Mouse (Mus musculus): Measurements from ENCODE around the gene Slc22a14.
"Not testable (repeated sequence)": the region's sequence is repeated elsewhere in the genome, so short reads cannot be mapped to it uniquely, and the experiment has no call there.

The Slc22a14 gene

DNA sequence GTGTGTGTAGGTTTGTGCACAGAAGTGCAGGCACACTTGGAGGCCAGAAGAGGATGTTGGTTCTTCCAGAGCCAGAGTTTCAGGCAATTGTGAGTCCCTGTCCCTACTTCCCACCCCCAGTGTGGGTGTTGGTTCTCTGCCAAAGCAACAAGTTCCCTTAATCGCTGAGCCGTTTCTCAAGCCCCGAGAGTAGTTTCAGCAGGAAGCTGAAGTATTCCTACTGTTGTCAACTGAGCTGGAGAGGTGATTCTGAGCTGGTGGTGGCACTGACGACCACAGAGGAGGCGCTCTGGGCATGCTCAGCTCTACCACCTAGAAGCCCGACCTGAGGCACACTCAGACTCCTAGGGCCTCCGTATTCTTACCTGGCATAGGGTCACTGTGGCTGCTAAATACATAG lies at the start of gene Slc22a14:
Gene Slc22a14, minus strand, starts transcription at position 270 of the 400 bp plus-strand sequence.
- DNase-seq (ENCODE audit: low read depth, low spot score) = no peak

DNA sequence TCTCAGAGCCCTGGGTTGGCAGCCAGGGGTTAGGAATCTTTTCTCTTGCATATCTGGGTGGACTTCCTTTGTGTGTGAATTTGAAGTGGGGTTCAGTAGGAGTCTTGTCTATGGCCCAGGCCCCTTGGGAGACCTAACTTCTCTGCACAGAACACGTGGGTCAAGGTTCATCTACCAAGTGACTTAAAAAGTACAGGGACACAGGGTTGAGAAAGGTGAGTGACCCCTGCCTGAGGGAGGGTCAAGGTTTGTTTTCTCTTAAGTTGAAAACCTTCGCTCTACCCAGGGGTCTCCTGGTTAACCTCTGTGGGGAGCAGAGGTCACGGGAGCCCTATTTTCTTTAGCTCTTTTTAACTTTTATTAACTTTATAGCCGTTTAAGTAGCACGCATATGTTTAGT lies 44.5 kb upstream of the Slc22a14 start:
- DNase-seq (ENCODE audit: low read depth, low spot score) = no peak

- DNase-seq (ENCODE audit: low read depth, low spot score) = no peak
These were observed 43.7 kb upstream of the Slc22a14 start for GRCm38 (mm10) chr9:119408898-119409664.

GRCm38 (mm10) chr9:119407884-119408283 lies 42.5 kb upstream of the Slc22a14 start:
- DNase-seq (ENCODE audit: low read depth, low spot score) = no peak

DNA sequence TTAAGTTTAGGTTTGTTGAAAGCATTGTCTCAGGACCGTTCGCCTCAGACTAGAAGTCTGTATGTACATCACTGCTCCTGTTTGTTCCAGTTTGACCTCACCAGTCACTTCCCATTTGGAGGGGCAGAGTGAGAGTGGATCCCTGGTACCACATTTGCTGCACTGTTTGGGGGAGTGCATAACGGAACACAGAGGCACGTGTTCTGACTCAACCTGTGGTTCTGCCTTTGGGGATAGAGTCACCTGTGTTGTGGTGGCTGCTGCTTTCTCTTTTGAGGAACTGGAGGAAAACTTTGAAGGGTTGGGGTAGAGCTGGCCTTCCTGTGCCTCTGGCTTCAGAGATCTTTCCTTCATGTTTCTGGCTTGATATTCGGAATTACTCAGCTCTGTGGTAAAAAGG lies 38.7 kb upstream of the Slc22a14 start:
- no peak for DNase-seq (ENCODE audit: low read depth, low spot score)

DNA sequence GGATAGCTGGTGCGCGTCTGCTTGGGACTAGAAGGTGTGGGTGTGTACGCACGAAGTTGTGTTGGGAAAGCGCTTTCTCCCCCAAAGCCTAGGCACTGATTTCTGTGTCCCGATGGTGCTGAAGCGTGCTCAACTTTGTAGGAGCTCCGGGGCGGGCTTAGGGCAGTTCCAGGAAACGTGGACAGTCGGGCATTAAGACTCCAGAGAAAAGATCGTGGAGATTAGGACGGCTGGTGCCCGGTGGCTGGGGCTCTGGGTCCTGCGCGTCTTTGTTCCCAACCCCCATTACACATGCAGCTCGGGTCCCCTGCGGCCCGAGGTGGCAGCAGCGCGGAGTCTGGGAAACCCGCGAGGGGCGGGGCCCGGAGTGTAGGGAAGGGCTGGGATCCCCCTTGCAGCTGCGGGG lies 37.9 kb upstream of the Slc22a14 start:
- no peak for DNase-seq (ENCODE audit: low read depth, low spot score)

GRCm38 (mm10) chr9:119402253-119403235 lies 37.2 kb upstream of the Slc22a14 start:
- peak; percentile 19 for DNase-seq (ENCODE audit: low read depth, low spot score)

GRCm38 (mm10) chr9:119401801-119402214 lies 36.5 kb upstream of the Slc22a14 start, which contains the start of gene Acvr2b:
Gene Acvr2b (plus strand): TSS chr9:119402118.
- peak; percentile 66 for DNase-seq (ENCODE audit: low read depth, low spot score)

DNA sequence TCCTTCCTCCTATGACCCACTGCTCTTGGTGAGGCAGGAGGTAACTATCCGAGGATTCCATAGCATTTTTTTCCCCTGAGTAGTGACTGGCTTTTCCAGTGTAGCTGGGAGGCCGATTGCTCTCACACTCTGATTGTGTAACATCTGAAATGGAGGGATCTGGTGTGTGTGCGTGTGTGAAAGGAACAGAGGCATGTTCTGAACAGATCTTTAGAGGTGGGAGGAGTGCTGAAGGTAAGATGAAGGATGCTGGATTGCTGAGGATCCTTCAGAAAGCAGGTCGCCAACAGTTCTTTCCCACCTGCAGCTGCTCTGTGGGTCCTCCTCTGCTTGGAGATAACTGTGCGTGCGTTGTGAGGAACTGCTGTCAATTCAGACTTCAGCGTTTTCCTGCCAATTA lies 36.0 kb upstream of the Slc22a14 start:
- no peak for DNase-seq (ENCODE audit: low read depth, low spot score)

GRCm38 (mm10) chr9:119394808-119395207 lies 29.5 kb upstream of the Slc22a14 start:
- no peak for DNase-seq (ENCODE audit: low read depth, low spot score)

GRCm38 (mm10) chr9:119390214-119390613 lies 24.9 kb upstream of the Slc22a14 start:
- DNase-seq (ENCODE audit: low read depth, low spot score) = no peak

DNA sequence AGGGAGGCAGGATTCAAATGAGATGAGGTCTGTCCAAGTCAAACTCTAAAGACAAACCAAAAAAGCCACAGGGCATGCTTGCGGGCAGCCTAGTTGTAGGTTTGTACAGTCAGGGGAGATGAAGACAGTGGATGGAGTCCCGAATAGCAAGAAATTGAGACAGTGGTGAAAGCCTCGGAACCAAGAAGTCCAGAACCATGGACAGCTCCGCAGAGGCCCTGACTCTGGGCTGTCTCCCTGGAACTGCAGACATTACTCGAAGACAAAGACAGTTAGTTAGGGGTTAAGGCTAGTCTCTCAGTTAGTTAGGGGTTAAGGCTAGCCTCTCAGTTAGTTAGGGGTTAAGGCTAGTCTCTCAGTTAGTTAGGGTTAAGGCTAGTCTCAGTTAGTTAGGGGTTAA lies 23.6 kb upstream of the Slc22a14 start:
- peak; percentile 6 for DNase-seq (ENCODE audit: low read depth, low spot score)

DNA sequence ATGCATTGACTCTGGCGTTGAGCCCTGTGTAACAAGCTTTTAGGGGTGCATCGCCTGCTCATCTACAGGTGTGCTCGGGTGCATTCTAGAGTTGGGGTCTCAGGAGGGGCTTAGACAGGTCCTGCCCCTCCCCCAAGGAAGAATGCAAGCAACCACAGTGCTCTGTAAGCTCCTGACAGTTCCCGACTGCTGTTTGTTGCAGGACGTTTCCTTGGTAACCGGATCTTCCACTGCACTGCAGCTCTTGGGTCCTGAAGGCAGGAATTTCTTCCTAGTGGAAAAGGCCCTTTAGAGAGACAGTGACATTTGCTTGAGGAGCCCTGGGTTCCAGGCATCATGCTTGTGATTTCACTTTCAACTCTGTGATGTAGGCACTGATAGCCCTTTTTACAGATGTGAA lies 17.2 kb upstream of the Slc22a14 start:
- no peak for DNase-seq (ENCODE audit: low read depth, low spot score)

DNA sequence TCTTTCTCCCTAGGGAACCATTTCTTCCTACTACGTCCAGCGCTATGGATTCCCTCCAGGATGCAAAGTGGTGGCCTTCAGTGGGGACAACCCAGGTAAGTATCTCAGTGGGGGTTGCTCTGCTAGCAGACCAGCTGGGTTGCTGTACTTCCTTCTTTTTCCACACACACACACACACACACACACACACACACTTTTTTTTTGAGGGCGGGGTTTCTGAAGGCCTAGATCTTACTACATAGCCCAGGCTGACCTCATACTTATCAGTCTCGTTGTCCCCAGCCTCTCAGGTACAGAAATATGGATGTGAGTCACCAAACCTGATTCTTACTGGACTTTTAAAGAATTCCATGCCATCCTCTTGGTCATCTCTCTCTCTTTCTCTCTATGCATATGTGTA lies 12.9 kb upstream of the Slc22a14 start:
- no peak for DNase-seq (ENCODE audit: low read depth, low spot score)

DNA sequence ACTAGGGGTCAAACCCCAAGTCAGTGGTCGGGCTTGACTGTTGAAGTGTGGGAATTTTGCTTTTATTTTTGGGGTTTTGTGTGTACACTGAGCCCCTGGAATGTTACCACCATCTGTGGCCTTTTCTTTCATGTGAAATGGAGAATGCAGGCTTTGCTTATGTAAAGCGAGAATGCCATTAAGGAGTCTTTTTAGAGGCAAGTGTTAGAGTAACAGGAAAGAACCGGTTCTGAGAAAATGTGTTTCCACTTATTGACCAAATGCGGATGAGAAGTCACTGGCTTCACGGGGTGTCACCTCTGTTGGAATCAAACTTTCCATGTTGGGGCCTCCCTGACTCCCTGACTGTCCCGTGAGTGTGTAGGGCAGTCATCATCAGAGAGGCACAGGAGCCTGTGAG lies 10.2 kb upstream of the Slc22a14 start:
- DNase-seq (ENCODE audit: low read depth, low spot score) = no peak

- no peak for DNase-seq (ENCODE audit: low read depth, low spot score)
These were observed 9.7 kb upstream of the Slc22a14 start for GRCm38 (mm10) chr9:119375008-119375407.

GRCm38 (mm10) chr9:119371251-119371650 lies 5.9 kb upstream of the Slc22a14 start:
- DNase-seq (ENCODE audit: low read depth, low spot score) = no peak

DNA sequence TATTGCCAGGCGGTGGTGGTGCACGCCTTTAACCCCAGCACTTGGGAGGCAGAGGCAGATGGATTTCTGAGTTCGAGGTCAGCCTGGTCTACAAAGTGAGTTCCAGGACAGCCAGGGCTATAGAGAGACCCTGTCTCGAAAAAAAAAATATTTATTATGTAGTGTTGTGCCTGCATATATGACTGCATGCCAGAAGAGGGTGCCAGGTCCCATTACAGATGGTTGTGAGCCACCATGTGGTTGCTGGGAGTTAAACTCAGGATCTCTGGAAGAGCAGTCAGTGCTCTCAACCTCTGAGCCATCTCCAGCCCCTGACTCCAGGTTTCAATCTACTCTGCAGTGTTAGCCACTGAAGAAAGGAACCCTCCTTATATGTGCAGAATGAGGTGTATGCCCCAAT lies 5.4 kb upstream of the Slc22a14 start:
- DNase-seq (ENCODE audit: low read depth, low spot score) = not testable (repeated sequence)

DNA sequence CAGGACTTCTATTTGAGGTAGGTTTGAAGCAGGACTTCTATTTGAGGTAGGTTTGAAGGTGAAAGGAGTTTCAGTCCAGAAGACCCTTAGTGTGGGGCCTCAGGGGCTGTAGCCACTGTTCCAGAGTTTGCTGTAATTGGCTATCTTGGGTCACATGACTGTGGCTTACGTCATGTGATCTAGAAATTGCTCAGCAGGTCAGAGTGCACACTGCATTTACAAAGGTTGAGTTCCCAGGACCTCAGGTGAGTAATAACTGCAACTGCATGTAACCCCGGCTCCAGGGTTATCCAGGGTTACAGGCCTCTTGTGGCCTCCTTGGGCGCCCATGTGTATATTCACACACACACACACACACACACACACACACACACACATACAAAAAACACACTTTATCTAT lies 3.0 kb upstream of the Slc22a14 start:
- DNase-seq (ENCODE audit: low read depth, low spot score) = no peak

- DNase-seq (ENCODE audit: low read depth, low spot score) = no peak
These were observed 2.1 kb downstream of the Slc22a14 start for GRCm38 (mm10) chr9:119363229-119363628.

- DNase-seq (ENCODE audit: low read depth, low spot score) = no peak
These were observed 3.9 kb downstream of the Slc22a14 start for GRCm38 (mm10) chr9:119361416-119361815.

GRCm38 (mm10) chr9:119358058-119358429 lies 7.3 kb downstream of the Slc22a14 start:
- no peak for DNase-seq (ENCODE audit: low read depth, low spot score)
